Mouse (Mus musculus): ENCODE measurements around the gene Erlin1.
A peak's percentile ranks its signal among the peaks of the same experiment; 100 is the strongest.

Gene Erlin1

GRCm38 (mm10) chr19:44004261-44004660 lies 65.3 kb downstream of the Erlin1 start:
- H3K27me3 ChIP-seq (ENCODE audit: insufficient read depth, low read length): peaks cover 9% of the 10 kb centered on the region; the same call in 1 of the 2 replicates
- no peak overlapping the region for H3K4me3 ChIP-seq (replicated peaks; ENCODE audit: low read length)
- H3K9me3 ChIP-seq (ENCODE audit: low read length): no peaks in the 10 kb centered on the region
- peaks cover 13% of the 10 kb centered on the region for H3K4me1 ChIP-seq (replicated peaks; ENCODE audit: low read depth, low read length)
- no peak for TF ChIP-seq POU5F1 (IDR thresholded peaks at IDR 0.05; ENCODE audit: borderline replicate concordance, low read length)
- TF ChIP-seq CTCF (conservative IDR thresholded peaks at IDR 0.05; ENCODE audit: low read length): no peak
- TF ChIP-seq NANOG (IDR thresholded peaks at IDR 0.05; ENCODE audit: borderline replicate concordance, low read length): no peak
- H3K36me3 ChIP-seq (ENCODE audit: insufficient read depth, low read length): no peaks in the 10 kb centered on the region

- H3K27me3 ChIP-seq (ENCODE audit: insufficient read depth, low read length): peaks cover 6% of the 10 kb centered on the region; the same call in 1 of the 2 replicates
- H3K36me3 ChIP-seq (ENCODE audit: insufficient read depth, low read length): no peaks in the 10 kb centered on the region
- no peak overlapping the region for H3K4me3 ChIP-seq (replicated peaks; ENCODE audit: low read length)
- no peaks in the 10 kb centered on the region for H3K9me3 ChIP-seq (ENCODE audit: low read length)
- no peaks in the 10 kb centered on the region for H3K4me1 ChIP-seq (replicated peaks; ENCODE audit: low read depth, low read length)
- TF ChIP-seq POU5F1 (IDR thresholded peaks at IDR 0.05; ENCODE audit: borderline replicate concordance, low read length) (no peak), NANOG (IDR thresholded peaks at IDR 0.05; ENCODE audit: borderline replicate concordance, low read length) (no peak), CTCF (conservative IDR thresholded peaks at IDR 0.05; ENCODE audit: low read length) (no peak)
These were observed 68.9 kb downstream of the Erlin1 start for GRCm38 (mm10) chr19:44000720-44001119.

- H3K9me3 ChIP-seq (ENCODE audit: low read length): no peaks in the 10 kb centered on the region
- H3K36me3 ChIP-seq (ENCODE audit: insufficient read depth, low read length): no peaks in the 10 kb centered on the region
- TF ChIP-seq NANOG (IDR thresholded peaks at IDR 0.05; ENCODE audit: borderline replicate concordance, low read length): no peak
- no peak for TF ChIP-seq CTCF (conservative IDR thresholded peaks at IDR 0.05; ENCODE audit: low read length)
- no peak for TF ChIP-seq POU5F1 (IDR thresholded peaks at IDR 0.05; ENCODE audit: borderline replicate concordance, low read length)
- H3K4me1 ChIP-seq (replicated peaks; ENCODE audit: low read depth, low read length): no peaks in the 10 kb centered on the region
- peaks cover 6% of the 10 kb centered on the region; the same call in 1 of the 2 replicates for H3K27me3 ChIP-seq (ENCODE audit: insufficient read depth, low read length)
- no peak overlapping the region for H3K4me3 ChIP-seq (replicated peaks; ENCODE audit: low read length)
These were observed 69.5 kb downstream of the Erlin1 start for GRCm38 (mm10) chr19:44000061-44000460.

- Histone ChIP-seq H3K9me3 (ENCODE audit: low read length) (no peaks in the 10 kb centered on the region), H3K36me3 (ENCODE audit: insufficient read depth, low read length) (no peaks in the 10 kb centered on the region), H3K27me3 (ENCODE audit: insufficient read depth, low read length) (peaks cover 6% of the 10 kb centered on the region; the same call in 1 of the 2 replicates), H3K4me1 (replicated peaks; ENCODE audit: low read depth, low read length) (no peaks in the 10 kb centered on the region), H3K4me3 (replicated peaks; ENCODE audit: low read length) (no peak overlapping the region)
- no peak for TF ChIP-seq POU5F1 (IDR thresholded peaks at IDR 0.05; ENCODE audit: borderline replicate concordance, low read length)
- TF ChIP-seq NANOG (IDR thresholded peaks at IDR 0.05; ENCODE audit: borderline replicate concordance, low read length): no peak
- TF ChIP-seq CTCF (conservative IDR thresholded peaks at IDR 0.05; ENCODE audit: low read length): no peak
These were observed 70.6 kb downstream of the Erlin1 start for GRCm38 (mm10) chr19:43998802-43999527.

GRCm38 (mm10) chr19:43998101-43998500 lies 71.5 kb downstream of the Erlin1 start:
- TF ChIP-seq POU5F1 (IDR thresholded peaks at IDR 0.05; ENCODE audit: borderline replicate concordance, low read length) (no peak), NANOG (IDR thresholded peaks at IDR 0.05; ENCODE audit: borderline replicate concordance, low read length) (no peak), CTCF (conservative IDR thresholded peaks at IDR 0.05; ENCODE audit: low read length) (no peak)

GRCm38 (mm10) chr19:43995427-43995826 lies 74.2 kb downstream of the Erlin1 start:
- peaks cover 2% of the 10 kb centered on the region for H3K4me1 ChIP-seq (replicated peaks; ENCODE audit: low read depth, low read length)
- no peaks in the 10 kb centered on the region for H3K9me3 ChIP-seq (ENCODE audit: low read length)
- no peak overlapping the region for H3K4me3 ChIP-seq (replicated peaks; ENCODE audit: low read length)
- peaks cover 5% of the 10 kb centered on the region; the same call in 1 of the 2 replicates for H3K27me3 ChIP-seq (ENCODE audit: insufficient read depth, low read length)
- no peak for TF ChIP-seq POU5F1 (IDR thresholded peaks at IDR 0.05; ENCODE audit: borderline replicate concordance, low read length)
- no peak for TF ChIP-seq NANOG (IDR thresholded peaks at IDR 0.05; ENCODE audit: borderline replicate concordance, low read length)
- no peak for TF ChIP-seq CTCF (conservative IDR thresholded peaks at IDR 0.05; ENCODE audit: low read length)
- no peaks in the 10 kb centered on the region for H3K36me3 ChIP-seq (ENCODE audit: insufficient read depth, low read length)

More at GRCm38 (mm10) chr19:43998101-43998500, 71.5 kb downstream of the Erlin1 start:
- Histone ChIP-seq H3K36me3 (ENCODE audit: insufficient read depth, low read length) (no peaks in the 10 kb centered on the region), H3K27me3 (ENCODE audit: insufficient read depth, low read length) (peaks cover 6% of the 10 kb centered on the region; the same call in 1 of the 2 replicates), H3K4me3 (replicated peaks; ENCODE audit: low read length) (0 out of 2 replicates have a peak overlapping the region, but pooled peaks have one; percentile 20), H3K4me1 (replicated peaks; ENCODE audit: low read depth, low read length) (no peaks in the 10 kb centered on the region), H3K9me3 (ENCODE audit: low read length) (no peaks in the 10 kb centered on the region)

- H3K9me3 ChIP-seq (ENCODE audit: low read length): no peaks in the 10 kb centered on the region
- peaks cover 5% of the 10 kb centered on the region for H3K27me3 ChIP-seq (ENCODE audit: insufficient read depth, low read length)
- no peaks in the 10 kb centered on the region for H3K36me3 ChIP-seq (ENCODE audit: insufficient read depth, low read length)
- no peak overlapping the region for H3K4me3 ChIP-seq (replicated peaks; ENCODE audit: low read length)
- peaks cover 7% of the 10 kb centered on the region for H3K4me1 ChIP-seq (replicated peaks; ENCODE audit: low read depth, low read length)
- TF ChIP-seq POU5F1 (IDR thresholded peaks at IDR 0.05; ENCODE audit: borderline replicate concordance, low read length) (no peak), NANOG (IDR thresholded peaks at IDR 0.05; ENCODE audit: borderline replicate concordance, low read length) (no peak), CTCF (conservative IDR thresholded peaks at IDR 0.05; ENCODE audit: low read length) (no peak)
These were observed 77.1 kb downstream of the Erlin1 start for GRCm38 (mm10) chr19:43992464-43992863.

GRCm38 (mm10) chr19:43990362-43990761 lies 79.2 kb downstream of the Erlin1 start:
- H3K9me3 ChIP-seq (ENCODE audit: low read length): no peaks in the 10 kb centered on the region
- H3K4me3 ChIP-seq (replicated peaks; ENCODE audit: low read length): no peak overlapping the region
- TF ChIP-seq CTCF (conservative IDR thresholded peaks at IDR 0.05; ENCODE audit: low read length): no peak
- TF ChIP-seq NANOG (IDR thresholded peaks at IDR 0.05; ENCODE audit: borderline replicate concordance, low read length): no peak
- TF ChIP-seq POU5F1 (IDR thresholded peaks at IDR 0.05; ENCODE audit: borderline replicate concordance, low read length): no peak
- H3K4me1 ChIP-seq (replicated peaks; ENCODE audit: low read depth, low read length): peaks cover 19% of the 10 kb centered on the region
- H3K27me3 ChIP-seq (ENCODE audit: insufficient read depth, low read length): peaks cover 24% of the 10 kb centered on the region
- no peaks in the 10 kb centered on the region for H3K36me3 ChIP-seq (ENCODE audit: insufficient read depth, low read length)

All from E14TG2a.4 (cell line).